Mouse (Mus musculus): ENCODE results near the gene Ube2cbp. TPM values are rescaled to one million over a fixed set of nuclear protein-coding genes. Genes with fewer than 3 reads are reported as not detected.

Ube2cbp gene
- total RNA-seq, 2 experiments from 2014 or later, result 3.1 to 4.7 TPM

DNA sequence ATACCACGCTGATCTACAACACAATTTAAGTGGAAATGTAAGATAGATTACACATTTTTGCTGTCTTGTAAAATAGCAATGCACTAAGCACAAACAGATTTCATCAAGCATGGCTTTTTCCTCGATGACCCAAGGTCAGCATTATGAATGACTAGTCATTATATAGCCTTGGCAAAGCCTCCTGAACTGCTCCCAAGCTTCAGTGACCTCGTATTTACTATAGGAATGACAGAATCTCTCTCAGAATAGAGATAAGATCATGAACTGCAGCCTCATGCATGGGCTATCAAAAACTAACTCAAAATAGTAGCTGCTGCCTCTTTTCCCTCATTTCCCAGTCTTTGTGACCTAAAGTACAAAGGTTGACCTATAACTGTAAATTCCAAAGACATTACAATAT lies 128.4 kb downstream of the Ube2cbp start:
- Histone ChIP-seq H3K4me3 (no peak overlapping the region), H3K27ac (no peak overlapping the region)
- TF ChIP-seq CTCF (IDR thresholded peaks at IDR 0.05), result no peak
- intact Hi-C loops (cut with DNase I), result no loop called here
- no peak for DNase-seq

GRCm38 (mm10) chr9:86335588-86335987 lies 129.2 kb downstream of the Ube2cbp start:
- H3K27ac ChIP-seq, result no peak overlapping the region
- intact Hi-C loops (cut with DNase I), result no loop called here
- H3K4me3 ChIP-seq, result no peak overlapping the region
- TF ChIP-seq CTCF (IDR thresholded peaks at IDR 0.05), result no peak
- DNase-seq, result no peak

- intact Hi-C loops (cut with DNase I), result no loop called here
- no peak for TF ChIP-seq CTCF (IDR thresholded peaks at IDR 0.05)
- Histone ChIP-seq H3K27ac (no peak overlapping the region), H3K4me3 (no peak overlapping the region)
- DNase-seq, result no peak
Measured at GRCm38 (mm10) chr9:86334357-86334756, 130.4 kb downstream of the Ube2cbp start.

DNA sequence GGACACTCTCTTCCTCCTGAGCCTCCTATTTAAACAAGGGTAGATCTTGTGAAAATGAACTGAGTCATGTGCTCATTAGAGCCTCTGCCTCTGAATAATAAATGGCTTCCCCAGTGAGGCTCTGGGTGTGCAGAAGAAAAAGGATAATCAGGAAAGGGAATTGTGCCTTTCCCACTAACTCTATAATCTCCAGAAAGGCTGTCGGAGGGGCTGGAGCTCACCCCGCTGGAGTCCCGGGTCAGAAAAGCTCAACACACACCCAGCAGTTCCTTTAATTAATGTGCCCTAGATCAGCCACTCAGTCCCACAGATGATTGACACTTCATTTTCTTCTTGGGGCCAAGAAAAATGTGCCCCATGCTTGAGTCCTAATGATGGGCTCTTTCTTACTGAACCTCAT lies 134.2 kb downstream of the Ube2cbp start:
- intact Hi-C loops (cut with DNase I), result no loop called here

DNA sequence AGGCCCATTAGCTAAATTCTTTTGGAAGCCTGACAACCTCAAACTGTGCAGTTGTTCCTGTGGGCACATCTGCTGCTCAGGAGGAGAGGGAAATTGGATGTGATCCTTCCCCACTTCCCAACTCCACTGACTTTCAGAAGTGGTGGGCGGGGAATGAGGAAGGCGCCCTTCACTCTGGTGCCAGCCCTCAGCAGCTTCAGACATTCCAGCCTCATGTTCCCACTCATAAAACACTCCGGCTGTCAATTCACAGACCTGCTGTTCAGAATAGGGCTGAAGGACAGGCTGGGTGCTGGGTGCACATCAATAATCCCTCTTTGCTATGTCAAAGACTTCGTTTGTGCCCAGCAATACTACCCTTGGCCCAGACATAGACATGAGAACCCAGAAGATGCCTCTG lies 136.5 kb downstream of the Ube2cbp start:
- H3K4me3 ChIP-seq, result no peak overlapping the region
- TF ChIP-seq CTCF (IDR thresholded peaks at IDR 0.05), result no peak
- intact Hi-C loops (cut with DNase I), result no loop called here

More for the DNA sequence above, 134.2 kb downstream of the Ube2cbp start:
- H3K27ac ChIP-seq, result no peak overlapping the region
- H3K4me3 ChIP-seq, result no peak overlapping the region
- DNase-seq, result no peak
- TF ChIP-seq CTCF (IDR thresholded peaks at IDR 0.05), result no peak

DNA sequence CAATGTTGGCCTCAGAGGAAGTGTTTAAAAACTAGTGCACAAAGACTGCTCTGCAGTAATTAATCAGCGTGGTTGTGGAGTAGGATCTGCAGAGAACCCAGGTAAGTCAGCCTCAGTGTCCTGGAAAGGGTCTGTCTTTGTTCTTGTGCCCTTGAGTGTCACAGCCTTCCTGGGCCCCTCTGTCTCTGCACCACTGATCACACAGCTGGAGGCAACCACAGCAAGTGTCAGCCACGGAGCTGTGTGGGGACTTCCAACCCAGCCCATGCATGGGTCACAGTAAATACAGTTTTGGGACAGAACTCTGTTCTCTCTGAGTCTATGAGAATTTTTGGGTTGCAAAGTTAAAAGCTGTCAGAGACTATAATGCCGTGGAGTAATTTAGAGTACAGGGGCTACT lies 137.4 kb downstream of the Ube2cbp start:
- Histone ChIP-seq H3K27ac (no peak overlapping the region), H3K4me3 (no peak overlapping the region)
- no peak for TF ChIP-seq CTCF (IDR thresholded peaks at IDR 0.05)
- intact Hi-C loops (cut with DNase I), result no loop called here
- DNase-seq, result no peak

More for the DNA sequence above, 136.5 kb downstream of the Ube2cbp start:
- no peak for DNase-seq
- H3K27ac ChIP-seq, result no peak overlapping the region

DNA sequence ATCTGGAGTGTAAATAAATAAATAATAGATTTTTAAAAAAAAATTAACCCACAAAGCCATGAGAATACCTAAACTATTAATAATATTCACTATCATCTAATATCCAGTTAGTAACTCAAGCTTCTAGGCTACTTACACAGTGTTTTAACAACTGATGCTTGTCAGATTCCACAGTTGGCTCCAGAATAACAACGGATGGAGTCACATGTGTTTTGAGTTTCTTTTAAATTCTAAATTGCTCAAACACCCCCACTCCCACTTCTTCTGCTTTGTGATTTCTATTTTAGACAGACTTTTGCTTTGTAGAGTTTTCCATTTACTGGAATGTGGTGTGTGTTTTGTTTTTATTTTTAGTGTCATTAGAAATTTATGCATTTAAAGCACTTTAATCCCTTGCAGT lies 140.0 kb downstream of the Ube2cbp start:
- no peak for DNase-seq
- intact Hi-C loops (cut with DNase I), result no loop called here
- TF ChIP-seq CTCF (IDR thresholded peaks at IDR 0.05), result no peak
- Histone ChIP-seq H3K4me3 (no peak overlapping the region), H3K27ac (no peak overlapping the region)

DNA sequence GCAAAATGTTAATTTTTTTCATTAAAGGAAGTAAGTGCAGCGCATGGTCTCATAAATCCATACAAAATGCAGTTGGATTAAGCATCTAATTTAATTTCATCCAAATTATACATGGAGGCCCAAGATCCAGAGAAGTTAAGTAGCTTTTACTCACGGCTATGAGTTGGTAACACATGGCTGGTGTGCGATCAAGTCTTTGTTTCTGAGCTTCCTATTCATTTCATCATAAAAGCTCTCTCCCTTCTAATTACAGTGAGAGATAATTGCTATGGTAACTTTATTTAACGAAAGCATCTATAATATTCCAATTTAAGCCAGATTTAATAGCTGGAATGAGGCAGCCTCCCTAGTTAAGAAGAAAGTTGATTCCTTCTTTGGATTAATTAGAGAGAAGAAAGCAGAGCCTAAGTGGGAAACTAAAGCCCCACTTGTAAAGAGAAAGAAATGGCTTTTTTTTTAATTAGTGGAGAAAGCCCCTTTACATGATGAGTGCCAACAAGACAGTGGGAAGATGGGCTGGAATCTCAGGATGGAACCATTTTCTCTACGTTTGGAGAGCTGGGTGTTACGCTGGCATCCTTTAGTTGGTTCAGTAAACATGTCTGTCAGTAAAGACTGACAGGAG lies 145.1 kb downstream of the Ube2cbp start:
- intact Hi-C loops (cut with DNase I), result no loop called here
- Histone ChIP-seq H3K27ac (no peak overlapping the region), H3K4me3 (no peak overlapping the region)
- TF ChIP-seq CTCF (IDR thresholded peaks at IDR 0.05), result no peak
- DNase-seq, result no peak

- intact Hi-C loops (cut with DNase I), result no loop called here
- no peak for TF ChIP-seq CTCF (IDR thresholded peaks at IDR 0.05)
- Histone ChIP-seq H3K27ac (no peak overlapping the region), H3K4me3 (no peak overlapping the region)
- no peak for DNase-seq
Measured at GRCm38 (mm10) chr9:86315700-86316099, 149.1 kb downstream of the Ube2cbp start.

GRCm38 (mm10) chr9:86308616-86309015 lies 156.1 kb downstream of the Ube2cbp start:
- DNase-seq, result no peak
- TF ChIP-seq CTCF (IDR thresholded peaks at IDR 0.05), result no peak
- intact Hi-C loops (cut with DNase I), result no loop called here
- Histone ChIP-seq H3K27ac (no peak overlapping the region), H3K4me3 (no peak overlapping the region)

- intact Hi-C loops (cut with DNase I), result no loop called here
- TF ChIP-seq CTCF (IDR thresholded peaks at IDR 0.05), result no peak
- Histone ChIP-seq H3K27ac (no peak overlapping the region), H3K4me3 (no peak overlapping the region)
- no peak for DNase-seq
Measured at GRCm38 (mm10) chr9:86306556-86306955, 158.2 kb downstream of the Ube2cbp start.

GRCm38 (mm10) chr9:86301407-86301806 lies 163.3 kb downstream of the Ube2cbp start:
- no peak for TF ChIP-seq CTCF (IDR thresholded peaks at IDR 0.05)
- DNase-seq, result no peak
- intact Hi-C loops (cut with DNase I), result no loop called here
- Histone ChIP-seq H3K4me3 (no peak overlapping the region), H3K27ac (no peak overlapping the region)

DNA sequence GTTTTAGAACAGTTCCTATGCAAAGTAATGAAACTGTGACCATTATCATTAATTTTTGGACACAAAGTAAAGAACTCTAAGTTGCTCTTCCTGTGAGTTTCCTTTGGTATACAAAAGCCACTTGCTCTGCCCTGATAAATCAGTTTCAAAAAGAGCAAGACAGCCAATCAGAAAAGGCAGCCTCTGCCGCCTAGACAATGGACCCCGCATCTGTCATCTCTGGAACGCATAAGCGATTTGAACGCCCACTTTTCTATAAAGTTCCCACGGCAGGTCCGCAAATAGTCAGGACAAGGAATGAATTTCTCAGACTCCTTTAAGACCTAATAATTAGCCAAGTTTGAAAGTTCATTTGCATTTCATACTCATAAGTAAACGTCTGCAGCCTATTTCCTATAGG lies 166.2 kb downstream of the Ube2cbp start:
- no peak for DNase-seq
- H3K27ac ChIP-seq, result no peak overlapping the region
- TF ChIP-seq CTCF (IDR thresholded peaks at IDR 0.05), result no peak
- intact Hi-C loops (cut with DNase I), result no loop called here
- no peak overlapping the region for H3K4me3 ChIP-seq

GRCm38 (mm10) chr9:86298131-86298530 lies 166.6 kb downstream of the Ube2cbp start:
- H3K4me3 ChIP-seq, result no peak overlapping the region
- no peak overlapping the region for H3K27ac ChIP-seq
- TF ChIP-seq CTCF (IDR thresholded peaks at IDR 0.05), result no peak
- DNase-seq, result no peak
- intact Hi-C loops (cut with DNase I), result no loop called here

Measured in gastrocnemius, adult 2 months (tissue).